Mouse (Mus musculus): ENCODE measurements around the gene 6430548M08Rik. TPM values are rescaled to one million over a fixed set of nuclear protein-coding genes. Genes with fewer than 3 reads are reported as not detected.

6430548M08Rik gene
- polyA plus RNA-seq, 1 experiment from 2014 or later: 7.6 TPM

DNA sequence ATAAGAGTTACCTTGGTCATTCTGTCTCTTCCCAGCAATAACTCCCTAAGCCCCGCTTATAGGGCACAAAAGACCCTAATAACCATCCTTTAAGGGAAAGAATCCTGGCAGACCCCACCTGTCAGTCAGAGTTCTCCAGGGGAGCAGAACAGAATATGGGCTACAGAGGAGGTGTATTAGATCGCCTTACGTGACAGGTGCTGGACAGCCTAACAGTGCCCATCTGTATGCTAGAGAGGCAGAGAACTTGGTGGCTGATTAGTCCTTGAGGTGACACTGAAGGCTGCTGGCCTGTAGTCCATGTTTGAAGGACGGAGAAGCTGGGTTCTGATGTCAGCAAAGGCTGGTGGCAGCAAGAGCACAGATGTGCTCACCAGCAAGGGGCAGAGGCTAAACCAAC lies 3.0 kb upstream of the 6430548M08Rik start:
- WGBS: 85% methylated on average over 4 of the region's 4 CpGs
- Histone ChIP-seq H3K9ac (no peak overlapping the region), H3K4me3 (no peak overlapping the region), H3K4me1 (peaks cover 13% of the 10 kb centered on the region), H3K9me3 (no peaks in the 10 kb centered on the region), H3K27ac (no peak overlapping the region), H3K27me3 (peaks cover 19% of the 10 kb centered on the region), H3K36me3 (no peaks in the 10 kb centered on the region), H3K4me2 (no peak overlapping the region)
- no peak for ATAC-seq (ENCODE audit: insufficient number of reproducible peaks, low FRiP score, low TSS enrichment, low read depth)

DNA sequence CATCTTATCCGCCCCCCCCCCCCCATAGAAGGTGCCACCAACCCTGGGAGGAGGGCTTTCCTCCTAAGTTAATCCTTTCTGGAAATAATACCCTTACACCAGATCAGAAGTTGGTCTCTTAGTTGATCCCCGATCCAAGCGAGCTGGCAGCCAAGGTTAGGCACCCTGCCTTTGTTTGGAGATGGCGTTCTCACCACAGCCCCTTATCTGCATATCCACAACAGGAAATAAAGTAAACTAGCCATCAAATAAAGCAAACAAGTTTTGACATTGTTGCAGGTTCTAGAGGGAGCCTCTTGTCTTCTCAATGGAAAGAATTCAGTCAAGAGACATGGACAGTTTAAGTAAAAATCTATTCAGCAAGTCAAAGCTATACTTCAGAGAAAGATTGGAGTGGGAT lies 2.6 kb upstream of the 6430548M08Rik start:
- Histone ChIP-seq H3K9ac (no peak overlapping the region), H3K4me2 (no peak overlapping the region), H3K27me3 (peaks cover 22% of the 10 kb centered on the region), H3K27ac (no peak overlapping the region), H3K36me3 (no peaks in the 10 kb centered on the region), H3K4me1 (peaks cover 13% of the 10 kb centered on the region), H3K9me3 (no peaks in the 10 kb centered on the region), H3K4me3 (no peak overlapping the region)
- no peak for ATAC-seq (ENCODE audit: insufficient number of reproducible peaks, low FRiP score, low TSS enrichment, low read depth)
- WGBS: 70% methylated on average over 4 of the region's 4 CpGs

DNA sequence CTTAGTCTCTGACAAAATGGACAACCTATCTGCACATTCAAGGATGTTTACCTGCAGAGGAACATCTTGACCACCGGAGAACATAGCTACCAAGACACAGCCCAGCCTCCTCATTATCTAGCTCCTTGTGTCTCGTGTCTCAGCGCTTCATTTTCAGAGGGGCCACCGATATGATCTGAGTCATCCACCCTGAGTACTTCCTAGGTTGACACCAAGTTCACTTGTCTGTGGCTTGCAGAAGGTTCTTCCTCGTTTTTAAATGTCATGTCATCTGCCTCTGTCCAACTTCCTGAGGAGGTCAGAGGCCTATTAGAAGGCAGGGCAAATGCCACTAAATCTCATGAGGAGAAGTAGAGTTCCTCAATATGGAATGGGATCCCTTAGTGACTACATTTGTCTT lies 1.4 kb upstream of the 6430548M08Rik start:
- Histone ChIP-seq H3K27me3 (peaks cover 33% of the 10 kb centered on the region), H3K4me1 (peaks cover 13% of the 10 kb centered on the region), H3K4me2 (no peak overlapping the region), H3K9ac (no peak overlapping the region), H3K36me3 (no peaks in the 10 kb centered on the region), H3K27ac (no peak overlapping the region), H3K9me3 (no peaks in the 10 kb centered on the region), H3K4me3 (no peak overlapping the region)
- ATAC-seq (ENCODE audit: insufficient number of reproducible peaks, low FRiP score, low TSS enrichment, low read depth): no peak
- 84% methylated on average over 5 of the region's 5 CpGs for WGBS

DNA sequence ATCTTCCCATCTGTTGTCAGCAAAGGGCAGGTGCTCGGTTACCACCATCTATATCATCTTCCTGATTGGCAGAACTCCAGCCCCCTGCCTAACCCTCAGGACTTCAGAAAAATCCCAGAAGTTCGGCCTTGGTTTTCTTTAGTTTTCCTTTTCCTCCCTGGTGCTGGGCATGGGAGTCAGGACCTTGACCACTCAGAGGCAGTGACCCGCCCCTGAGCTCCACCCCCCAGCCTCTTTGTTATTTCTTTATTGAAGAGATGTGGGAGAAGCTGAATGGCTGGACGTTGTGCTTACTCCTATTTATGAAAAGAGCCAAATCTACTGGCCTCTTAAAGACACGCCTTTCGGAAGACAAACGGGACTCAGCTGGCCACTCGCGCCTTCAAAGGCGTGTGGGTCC lies 646 bp upstream of the 6430548M08Rik start:
- H3K9ac ChIP-seq: peak overlapping the region; percentile 44; the same call in 1 of the 2 replicates
- H3K27me3 ChIP-seq: peaks cover 41% of the 10 kb centered on the region
- H3K4me2 ChIP-seq: peak overlapping the region; percentile 98
- H3K27ac ChIP-seq: peak overlapping the region; percentile 90
- no peaks in the 10 kb centered on the region for H3K36me3 ChIP-seq
- H3K9me3 ChIP-seq: no peaks in the 10 kb centered on the region
- H3K4me3 ChIP-seq: peak overlapping the region; percentile 71
- peaks cover 13% of the 10 kb centered on the region for H3K4me1 ChIP-seq
- ATAC-seq (ENCODE audit: insufficient number of reproducible peaks, low FRiP score, low TSS enrichment, low read depth): no peak
- WGBS: 5% methylated on average over 10 of the region's 10 CpGs

DNA sequence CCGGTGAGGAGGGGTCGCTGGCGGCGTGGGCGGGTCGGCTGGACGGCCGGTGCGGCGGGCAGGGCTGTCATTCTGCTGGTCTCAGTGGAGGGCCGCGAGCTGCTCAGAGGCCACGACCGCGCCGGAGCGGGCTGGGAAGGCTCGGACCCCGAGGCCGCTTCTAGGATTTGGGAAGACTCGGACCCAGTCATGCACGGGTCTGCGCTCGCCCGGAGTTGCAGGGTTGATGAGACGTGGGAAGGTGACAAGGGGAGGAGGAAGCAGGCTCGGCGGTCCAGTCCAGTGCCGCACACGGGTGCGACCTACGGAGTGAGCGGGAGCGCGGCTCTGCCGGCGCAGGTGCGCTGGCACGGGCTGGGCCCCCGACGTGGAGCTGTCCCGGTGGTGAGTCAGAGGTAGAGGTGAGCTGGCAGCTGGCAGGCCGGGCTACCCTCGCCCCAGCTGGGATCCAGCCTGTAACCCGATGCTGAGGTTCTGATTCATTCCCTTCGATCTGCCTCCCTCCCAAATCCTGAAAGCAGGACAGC lies 426 bp downstream of the 6430548M08Rik start:
- H3K9ac ChIP-seq: peak overlapping the region; percentile 60
- peak overlapping the region; percentile 71 for H3K4me3 ChIP-seq
- no peaks in the 10 kb centered on the region for H3K9me3 ChIP-seq
- H3K27ac ChIP-seq: 0 out of 2 replicates have a peak overlapping the region, but pooled peaks have one; percentile 38
- H3K36me3 ChIP-seq: no peaks in the 10 kb centered on the region
- peak overlapping the region; percentile 98 for H3K4me2 ChIP-seq
- WGBS: under 1% methylated on average over 46 of the region's 46 CpGs
- peaks cover 13% of the 10 kb centered on the region for H3K4me1 ChIP-seq
- H3K27me3 ChIP-seq: peaks cover 43% of the 10 kb centered on the region
- peak; percentile 20; the same call in 1 of the 2 replicates for ATAC-seq (ENCODE audit: insufficient number of reproducible peaks, low FRiP score, low TSS enrichment, low read depth)

DNA sequence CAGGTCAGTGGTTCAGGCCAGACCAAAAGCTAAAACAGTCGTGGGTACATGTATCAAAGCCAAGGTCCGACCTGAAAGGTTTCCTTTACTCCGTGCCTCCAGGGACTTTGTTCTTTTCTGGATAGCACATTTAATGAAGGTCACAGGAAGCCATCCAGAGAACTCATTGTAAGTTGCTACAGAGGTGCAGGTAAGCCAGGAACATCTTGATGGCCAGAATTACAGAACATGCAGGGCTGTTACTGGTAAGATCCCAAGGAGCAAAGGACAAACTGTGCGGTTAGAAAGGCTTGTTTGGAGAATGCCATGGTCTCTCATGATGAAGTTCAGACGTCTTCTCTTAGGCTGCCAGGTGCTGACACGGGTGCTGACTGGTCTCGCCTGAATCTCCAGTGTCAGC lies 2.6 kb downstream of the 6430548M08Rik start:
- H3K27me3 ChIP-seq: peaks cover 47% of the 10 kb centered on the region

DNA sequence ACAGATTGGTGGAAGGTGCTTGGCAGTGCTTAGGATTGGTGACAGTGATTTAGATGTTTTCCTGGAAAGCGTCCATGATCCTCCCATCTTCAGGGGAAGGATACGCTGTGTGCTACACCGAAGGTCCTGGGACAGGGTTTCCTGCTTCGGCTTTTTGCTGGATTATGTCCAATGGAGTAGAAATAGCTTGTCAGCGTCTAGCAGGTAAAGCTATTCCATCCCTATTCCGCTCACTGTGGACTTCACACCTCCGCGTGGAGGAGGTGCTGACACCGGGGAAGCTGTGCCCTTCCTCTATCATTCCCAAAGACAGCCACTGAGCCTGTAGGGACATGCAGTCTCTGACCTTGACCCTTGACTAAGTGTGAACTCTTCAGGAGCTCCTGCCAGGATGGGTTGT lies 4.2 kb downstream of the 6430548M08Rik start:
- H3K27me3 ChIP-seq: peaks cover 47% of the 10 kb centered on the region
- no peak overlapping the region for H3K27ac ChIP-seq
- H3K4me2 ChIP-seq: no peak overlapping the region
- H3K9ac ChIP-seq: no peak overlapping the region
- no peak overlapping the region for H3K4me3 ChIP-seq
- no peaks in the 10 kb centered on the region for H3K36me3 ChIP-seq
- peaks cover 12% of the 10 kb centered on the region for H3K4me1 ChIP-seq
- no peak for ATAC-seq (ENCODE audit: insufficient number of reproducible peaks, low FRiP score, low TSS enrichment, low read depth)
- 76% methylated on average over 9 of the region's 9 CpGs for WGBS
- H3K9me3 ChIP-seq: no peaks in the 10 kb centered on the region

More for the DNA sequence above, 2.6 kb downstream of the 6430548M08Rik start:
- H3K9ac ChIP-seq: no peak overlapping the region
- H3K4me2 ChIP-seq: no peak overlapping the region
- no peaks in the 10 kb centered on the region for H3K9me3 ChIP-seq
- no peak overlapping the region for H3K4me3 ChIP-seq
- 64% methylated on average over 7 of the region's 7 CpGs for WGBS
- no peaks in the 10 kb centered on the region for H3K36me3 ChIP-seq
- peaks cover 16% of the 10 kb centered on the region for H3K4me1 ChIP-seq
- no peak for ATAC-seq (ENCODE audit: insufficient number of reproducible peaks, low FRiP score, low TSS enrichment, low read depth)
- no peak overlapping the region for H3K27ac ChIP-seq

DNA sequence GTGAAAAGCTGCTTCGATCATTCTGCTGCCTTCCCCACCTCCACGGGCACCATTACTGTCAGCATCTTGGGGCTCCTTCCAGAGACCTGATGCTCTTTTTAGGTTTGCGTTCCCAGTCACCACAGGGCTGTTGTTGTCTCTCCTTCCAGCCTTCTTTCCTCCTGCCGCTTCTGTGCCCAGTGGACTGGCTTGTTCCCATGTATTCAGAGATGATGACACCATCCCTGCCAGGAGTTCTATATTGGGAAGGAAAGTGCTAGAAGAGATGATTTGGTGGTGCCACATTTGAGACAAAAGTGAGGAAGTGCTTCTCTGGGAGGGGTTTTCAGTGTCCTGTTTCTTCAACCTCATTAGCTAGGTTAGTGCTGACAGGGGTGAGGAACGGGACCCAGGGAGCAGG lies 4.9 kb downstream of the 6430548M08Rik start:
- Histone ChIP-seq H3K4me3 (no peak overlapping the region), H3K4me2 (no peak overlapping the region), H3K36me3 (no peaks in the 10 kb centered on the region), H3K9me3 (no peaks in the 10 kb centered on the region), H3K27me3 (peaks cover 47% of the 10 kb centered on the region), H3K27ac (no peak overlapping the region), H3K4me1 (peaks cover 12% of the 10 kb centered on the region), H3K9ac (no peak overlapping the region)
- 76% methylated on average over 5 of the region's 5 CpGs for WGBS
- ATAC-seq (ENCODE audit: insufficient number of reproducible peaks, low FRiP score, low TSS enrichment, low read depth): no peak

DNA sequence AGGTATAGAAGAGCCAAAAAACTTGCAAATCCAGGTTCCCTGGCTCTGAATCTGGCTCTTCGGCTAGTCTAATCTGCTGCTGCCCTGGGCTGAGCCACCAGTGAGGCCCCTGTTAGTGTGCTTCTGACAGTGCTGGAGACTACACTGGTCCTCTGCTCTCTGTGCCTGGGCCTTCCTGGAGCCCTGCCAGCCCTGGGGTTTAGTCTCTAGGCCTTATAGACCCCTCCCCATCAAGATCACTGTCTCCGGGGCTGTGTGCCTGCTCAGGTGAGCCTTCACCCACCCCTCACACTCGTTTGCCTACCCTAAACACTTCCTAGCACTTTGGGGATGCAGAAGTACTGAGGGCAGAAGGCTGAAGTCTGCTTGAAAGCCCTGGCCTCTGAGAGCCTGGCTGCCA lies 5.5 kb downstream of the 6430548M08Rik start:
- H3K27me3 ChIP-seq: peaks cover 43% of the 10 kb centered on the region

DNA sequence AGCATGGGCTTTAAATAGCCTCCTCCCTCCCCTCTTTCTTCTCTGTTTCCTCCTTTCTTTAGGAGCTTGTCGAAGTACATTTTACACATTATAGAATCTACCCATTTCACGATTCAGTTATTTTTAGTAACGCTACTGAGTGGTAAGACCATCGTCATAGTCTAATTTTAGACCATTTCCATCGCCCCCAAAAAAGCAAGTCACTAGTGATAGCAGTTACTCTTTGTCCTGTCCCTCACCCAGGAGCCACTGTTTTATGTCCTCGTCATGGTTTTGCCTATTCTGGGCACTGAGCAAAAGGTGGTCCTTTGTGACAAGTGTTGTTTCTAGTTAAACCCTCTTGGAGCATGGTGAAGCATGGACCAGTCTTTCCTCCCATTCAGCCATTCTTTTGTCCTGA lies 6.0 kb downstream of the 6430548M08Rik start:
- Histone ChIP-seq H3K27me3 (peaks cover 38% of the 10 kb centered on the region), H3K4me3 (no peak overlapping the region), H3K36me3 (no peaks in the 10 kb centered on the region), H3K9ac (no peak overlapping the region), H3K4me1 (peaks cover 3% of the 10 kb centered on the region; the same call in 1 of the 2 replicates), H3K4me2 (no peak overlapping the region), H3K9me3 (no peaks in the 10 kb centered on the region), H3K27ac (no peak overlapping the region)
- 75% methylated on average over 6 of the region's 6 CpGs for WGBS
- ATAC-seq (ENCODE audit: insufficient number of reproducible peaks, low FRiP score, low TSS enrichment, low read depth): no peak

More for the DNA sequence above, 5.5 kb downstream of the 6430548M08Rik start:
- Histone ChIP-seq H3K9ac (no peak overlapping the region), H3K4me2 (no peak overlapping the region), H3K36me3 (no peaks in the 10 kb centered on the region), H3K9me3 (no peaks in the 10 kb centered on the region), H3K4me3 (no peak overlapping the region), H3K27ac (no peak overlapping the region), H3K4me1 (peaks cover 8% of the 10 kb centered on the region)
- 47% methylated on average over 3 of the region's 3 CpGs for WGBS
- no peak for ATAC-seq (ENCODE audit: insufficient number of reproducible peaks, low FRiP score, low TSS enrichment, low read depth)

DNA sequence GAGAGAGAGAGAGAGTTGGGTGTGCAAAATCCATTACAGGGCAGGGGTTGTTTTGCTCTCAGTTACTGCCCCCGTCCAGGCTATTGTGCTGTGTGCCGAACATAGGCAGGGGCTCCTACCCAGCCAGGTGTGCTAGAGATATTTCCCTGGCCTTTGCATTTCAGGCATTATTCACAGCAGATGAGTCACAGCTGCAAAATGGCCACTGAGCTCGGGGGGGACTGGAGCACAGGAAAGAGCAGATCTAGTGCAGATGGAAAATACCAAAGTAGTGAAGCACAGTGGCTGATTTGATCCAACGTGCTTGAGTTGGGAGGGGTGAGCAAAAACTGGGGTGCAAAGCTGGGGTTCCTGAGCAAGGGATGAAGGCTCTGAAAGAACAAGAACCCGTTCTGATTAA lies 7.0 kb downstream of the 6430548M08Rik start:
- WGBS: 40% methylated on average over 5 of the region's 5 CpGs
- no peaks in the 10 kb centered on the region for H3K36me3 ChIP-seq
- H3K4me2 ChIP-seq: no peak overlapping the region
- no peaks in the 10 kb centered on the region for H3K9me3 ChIP-seq
- H3K4me3 ChIP-seq: no peak overlapping the region
- peaks cover 3% of the 10 kb centered on the region; the same call in 1 of the 2 replicates for H3K4me1 ChIP-seq
- no peak overlapping the region for H3K9ac ChIP-seq
- no peak overlapping the region for H3K27ac ChIP-seq
- H3K27me3 ChIP-seq: peaks cover 28% of the 10 kb centered on the region
- ATAC-seq (ENCODE audit: insufficient number of reproducible peaks, low FRiP score, low TSS enrichment, low read depth): no peak

DNA sequence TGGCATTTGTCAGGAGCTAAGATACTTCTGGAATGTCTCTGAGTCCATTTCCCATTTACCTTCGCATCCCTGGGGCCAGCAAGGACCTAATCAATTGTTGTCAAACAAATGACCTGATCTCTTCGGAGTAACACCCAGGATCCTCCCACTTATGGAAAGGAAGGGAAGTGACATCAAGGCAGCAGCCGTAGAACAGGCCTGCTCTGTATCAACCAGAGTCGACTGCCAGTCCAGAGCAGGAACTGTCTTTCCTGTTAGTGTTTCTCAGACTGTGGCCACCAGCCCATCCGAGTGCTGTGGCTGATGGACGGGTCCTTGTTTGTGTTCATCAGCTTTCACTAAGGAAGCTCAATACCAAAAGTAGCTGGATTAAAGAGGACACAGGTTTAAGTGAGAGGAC lies 10.3 kb downstream of the 6430548M08Rik start:
- WGBS: 36% methylated on average over 6 of the region's 6 CpGs

More for the DNA sequence above, 10.3 kb downstream of the 6430548M08Rik start:
- Histone ChIP-seq H3K36me3 (no peaks in the 10 kb centered on the region), H3K4me2 (no peak overlapping the region), H3K9ac (no peak overlapping the region), H3K4me1 (peaks cover 11% of the 10 kb centered on the region; the same call in 1 of the 2 replicates), H3K9me3 (no peaks in the 10 kb centered on the region), H3K27me3 (peaks cover 9% of the 10 kb centered on the region; the same call in 1 of the 2 replicates), H3K4me3 (no peak overlapping the region), H3K27ac (no peak overlapping the region)
- no peak for ATAC-seq (ENCODE audit: insufficient number of reproducible peaks, low FRiP score, low TSS enrichment, low read depth)

Measured in limb, embryonic 15.5 days (tissue).